Comparison of ENCODE assay signal across 12 mouse cellular contexts in the genomic region with DNA sequence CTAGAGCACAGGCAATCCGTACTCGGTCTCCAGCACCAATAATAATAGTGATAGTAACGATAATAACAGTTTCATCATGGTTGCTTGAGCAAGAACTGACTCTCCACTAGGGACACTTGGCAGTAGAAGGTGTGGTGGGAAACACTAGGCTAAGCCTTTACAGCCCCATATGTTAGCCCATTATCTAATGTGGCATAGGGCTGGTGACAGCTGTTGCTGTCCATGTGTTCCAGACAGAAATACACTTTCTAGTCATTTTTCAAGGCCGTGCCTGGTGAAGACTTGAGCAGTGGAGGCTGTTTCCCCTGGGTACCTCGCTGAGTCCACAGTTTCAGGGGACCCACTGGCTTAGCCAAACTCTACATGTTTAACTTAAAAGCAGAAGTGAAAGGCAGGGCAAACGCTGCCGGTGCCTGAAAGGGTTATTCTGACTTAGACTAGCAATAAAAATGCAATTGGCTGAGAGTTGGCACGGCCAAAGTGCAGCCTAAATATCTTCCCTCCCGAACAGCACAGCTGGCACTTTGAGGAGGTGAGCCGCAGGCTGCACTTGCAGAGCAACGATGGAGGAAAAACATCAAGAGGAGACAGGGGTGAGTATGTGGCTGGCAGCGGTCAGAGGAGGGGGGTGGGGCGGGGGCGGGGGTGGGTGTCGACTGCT. TPM values are rescaled to one million over a fixed set of nuclear protein-coding genes. Genes with fewer than 3 reads are reported as not detected.
DNase-seq lines count a peak whose midpoint lies in the region; ATAC-seq lines count a peak whose summit lies in the region.
"Had no signal": no experiment of that assay in that cellular context is flagged by ENCODE, and none has a peak within 500 bp of the region (broad histone marks: within the 10 kb centered on the region; RNA-seq: fewer than 3 reads in every experiment).

No protein-coding gene starts in this region.

- DNase-seq in cerebellum, postnatal 10 days = peak; percentile 36 to 44
- no peak for DNase-seq in cerebellum, adult 11-12 months
- DNase-seq in neural tube, embryonic 10.5 days (ENCODE audit: extremely low spot score, low spot score) = no peak
- peak; percentile 72 for DNase-seq in kidney, postnatal 14 days
- DNase-seq in retina, postnatal 1 day = peak; percentile 44
- DNase-seq in left cerebral cortex, adult 9 months (ENCODE audit: low spot score in 2 of 2) = no peak
- DNase-seq: cerebellum, adult 2 months; heart, postnatal 36 days; lung, adult 2 months had no signal

- no peak overlapping the region for H3K27ac ChIP-seq in neural tube, embryonic 12.5 days

- WGBS in neural tube, embryonic 12.5 days = 35% methylated on average over 15 of the region's 15 CpGs

- no peaks in the 10 kb centered on the region for H3K9me3 ChIP-seq in neural tube, embryonic 12.5 days

- H3K4me3 ChIP-seq in neural tube, embryonic 12.5 days = no peak overlapping the region

- H3K9ac ChIP-seq in neural tube, embryonic 12.5 days = no peak overlapping the region

- ATAC-seq in neural tube, embryonic 12.5 days (ENCODE audit: low FRiP score, low read depth) = no peak
- ATAC-seq in CD4-positive, CD25-positive, alpha-beta regulatory T cell, adult 4 months = no peak
- ATAC-seq: forebrain, embryonic 16.5 days had no signal

- no peaks in the 10 kb centered on the region for H3K27me3 ChIP-seq in neural tube, embryonic 12.5 days (replicated peaks)

- H3K4me2 ChIP-seq in neural tube, embryonic 12.5 days (replicated peaks) = peak overlapping the region; percentile 50

- H3K36me3 ChIP-seq in neural tube, embryonic 12.5 days = no peaks in the 10 kb centered on the region

- peaks cover 20% of the 10 kb centered on the region; the same call in 1 of the 2 replicates for H3K4me1 ChIP-seq in neural tube, embryonic 12.5 days

RNA-seq across cellular contexts. Expression of gene Slc2a5, which starts 1.2 kb away (rescaled TPM):
- polyA plus RNA-seq in neural tube, embryonic 12.5 days (2016; fragmentation: Nextera tagmentation; extraction: Ambion mirVana) = 2.1 and 2.3 TPM in 2 replicates
- polyA plus RNA-seq in CD4-positive, CD25-positive, alpha-beta regulatory T cell, adult 4 months (2017; shearing (Covaris generic)) = not detected

RNA-seq across cellular contexts. Expression of gene Slc2a7, which starts 28.5 kb away (rescaled TPM):
- polyA plus RNA-seq in neural tube, embryonic 12.5 days (2016; fragmentation: Nextera tagmentation; extraction: Ambion mirVana) = not detected in 2 replicates
- polyA plus RNA-seq in CD4-positive, CD25-positive, alpha-beta regulatory T cell, adult 4 months (2017; shearing (Covaris generic)) = not detected
- polyA plus RNA-seq: cerebellum, adult 2 months; forebrain, embryonic 16.5 days; lung, adult 2 months had no signal

RNA-seq across cellular contexts. Expression of gene Gpr157, which starts 33.1 kb away (rescaled TPM):
- polyA plus RNA-seq in neural tube, embryonic 12.5 days (2016; fragmentation: Nextera tagmentation; extraction: Ambion mirVana) = 0.65 and 1.0 TPM in 2 replicates
- under 1 TPM; 0.15 to 0.30 TPM for polyA plus RNA-seq in CD4-positive, CD25-positive, alpha-beta regulatory T cell, adult 4 months (2017; shearing (Covaris generic))

Comparison
In these comparisons a context has a peak if more than half of its experiments do, and no peak if none do; other contexts are left out.
1. DNase-seq: peak in cerebellum, postnatal 10 days (2 of 2), kidney, postnatal 14 days (single experiment) and retina, postnatal 1 day (single experiment); none in cerebellum, adult 11-12 months (single experiment), neural tube, embryonic 10.5 days (single experiment) and left cerebral cortex, adult 9 months (0 of 2).